In genomic region chr13:29777225-29777624, GRCm38 (mm10) we compare ENCODE assay signal across 28 mouse cellular contexts.
DNase-seq lines count a peak whose midpoint lies in the region; ATAC-seq and TF ChIP-seq lines count a peak whose summit lies in the region.
"Had no signal": no experiment of that assay in that cellular context is flagged by ENCODE, and none has a peak within 500 bp of the region (broad histone marks: within the 10 kb centered on the region; RNA-seq: fewer than 3 reads in every experiment).

No protein-coding gene starts in this region.

- TF ChIP-seq EP300 in liver, postnatal 0 days (IDR thresholded peaks at IDR 0.05; ENCODE audit: low read depth): no peak

- TF ChIP-seq CTCF in liver, postnatal 0 days (IDR thresholded peaks at IDR 0.05; ENCODE audit: low read depth): no peak

- peaks cover 11% of the 10 kb centered on the region for H3K4me1 ChIP-seq in liver, postnatal 0 days (ENCODE audit: insufficient read depth)
- H3K4me1 ChIP-seq in liver, embryonic 11.5 days (replicated peaks; ENCODE audit: control insufficient read depth, insufficient read depth, low read length): no peaks in the 10 kb centered on the region; the same call in 1 of the 2 replicates
- H3K4me1 ChIP-seq in embryonic facial prominence, embryonic 10.5 days: peaks cover 61% of the 10 kb centered on the region
- peaks cover 43% of the 10 kb centered on the region for H3K4me1 ChIP-seq in kidney, embryonic 15.5 days
- peaks cover 16% of the 10 kb centered on the region for H3K4me1 ChIP-seq in heart, embryonic 11.5 days (ENCODE audit: control insufficient read depth, insufficient read depth, low read length)
- H3K4me1 ChIP-seq: hindbrain, embryonic 15.5 days had no signal

- 0 out of 2 replicates have a peak, but pooled peaks have one; percentile 31 for ATAC-seq in liver, postnatal 0 days
- ATAC-seq in liver, embryonic 11.5 days (replicated peaks; ENCODE audit: low FRiP score): no peak
- ATAC-seq in kidney, embryonic 15.5 days (replicated peaks; ENCODE audit: low FRiP score): peak; percentile 52; the same call in 1 of the 2 replicates
- no peak for ATAC-seq in megakaryocyte progenitor cell, adult 5-6 weeks (replicated peaks; ENCODE audit: poor library complexity)
- ATAC-seq in heart, embryonic 11.5 days (replicated peaks; ENCODE audit: insufficient number of reproducible peaks, low FRiP score, low TSS enrichment): no peak
- ATAC-seq: forebrain, embryonic 16.5 days; inflammation-experienced regulatory T-cells, adult 6 months; liver, embryonic 12.5 days; midbrain, embryonic 16.5 days had no signal

- H3K9ac ChIP-seq in liver, postnatal 0 days (replicated peaks): no peak overlapping the region
- no peak overlapping the region for H3K9ac ChIP-seq in liver, embryonic 11.5 days (ENCODE audit: low read depth, low read length)
- H3K9ac ChIP-seq in kidney, embryonic 15.5 days: no peak overlapping the region
- H3K9ac ChIP-seq in heart, embryonic 11.5 days (ENCODE audit: low read depth, low read length): no peak overlapping the region
- H3K9ac ChIP-seq: hindbrain, embryonic 15.5 days; limb, embryonic 13.5 days; liver, embryonic 12.5 days; neural tube, embryonic 12.5 days had no signal

- H3K4me3 ChIP-seq in liver, postnatal 0 days (ENCODE audit: low read depth, low read length): no peak overlapping the region
- no peak overlapping the region for H3K4me3 ChIP-seq in liver, embryonic 11.5 days (ENCODE audit: low read depth, low read length)
- no peak overlapping the region for H3K4me3 ChIP-seq in embryonic facial prominence, embryonic 10.5 days
- no peak overlapping the region for H3K4me3 ChIP-seq in kidney, embryonic 15.5 days (replicated peaks)
- no peak overlapping the region for H3K4me3 ChIP-seq in heart, embryonic 11.5 days (ENCODE audit: low read depth, low read length)
- H3K4me3 ChIP-seq: gastrocnemius, adult 2 months; hindbrain, embryonic 15.5 days; limb, embryonic 13.5 days; liver, embryonic 12.5 days; midbrain, embryonic 10.5 days; neural tube, embryonic 12.5 days had no signal

- no peaks in the 10 kb centered on the region for H3K9me3 ChIP-seq in liver, postnatal 0 days (ENCODE audit: low read length)
- H3K9me3 ChIP-seq in liver, embryonic 11.5 days (ENCODE audit: control insufficient read depth, low read length): no peaks in the 10 kb centered on the region
- no peaks in the 10 kb centered on the region for H3K9me3 ChIP-seq in embryonic facial prominence, embryonic 10.5 days
- H3K9me3 ChIP-seq in kidney, embryonic 15.5 days (replicated peaks): no peaks in the 10 kb centered on the region
- no peaks in the 10 kb centered on the region for H3K9me3 ChIP-seq in heart, embryonic 11.5 days (replicated peaks; ENCODE audit: control insufficient read depth, low read length)
- H3K9me3 ChIP-seq: hindbrain, embryonic 15.5 days; limb, embryonic 13.5 days; liver, embryonic 12.5 days; midbrain, embryonic 10.5 days; neural tube, embryonic 12.5 days had no signal

- DNase-seq in liver, postnatal 0 days: no peak
- DNase-seq in liver, embryonic 11.5 days (ENCODE audit: low spot score): no peak
- no peak for DNase-seq in embryonic facial prominence, embryonic 10.5 days (ENCODE audit: low spot score)
- DNase-seq in kidney, postnatal 25 days: peak; percentile 29 to 64
- DNase-seq: adrenal gland, adult 8-10 months; B cell, adult 2 months; cerebellum, adult 2 months; cerebellum, postnatal 25 days; gastrocnemius, adult 2 months; gastrocnemius, postnatal 36 days; heart, postnatal 4 days; lung, adult 18-20 months; lung, postnatal 10 days; right cerebral cortex, adult 18-20 months; spleen, adult 18-20 months; thymus, adult 2 months; thymus, postnatal 36 days had no signal

- H3K4me2 ChIP-seq in liver, postnatal 0 days (ENCODE audit: low read depth, low read length): no peak overlapping the region
- no peak overlapping the region for H3K4me2 ChIP-seq in liver, embryonic 11.5 days
- H3K4me2 ChIP-seq in kidney, embryonic 15.5 days: no peak overlapping the region
- no peak overlapping the region for H3K4me2 ChIP-seq in heart, embryonic 11.5 days
- H3K4me2 ChIP-seq: hindbrain, embryonic 15.5 days; limb, embryonic 13.5 days; liver, embryonic 12.5 days; neural tube, embryonic 12.5 days had no signal

- no peaks in the 10 kb centered on the region for H3K27me3 ChIP-seq in liver, postnatal 0 days (ENCODE audit: insufficient read depth, low read length)
- no peaks in the 10 kb centered on the region for H3K27me3 ChIP-seq in liver, embryonic 11.5 days (replicated peaks; ENCODE audit: control insufficient read depth, insufficient read depth, low read length)
- H3K27me3 ChIP-seq in embryonic facial prominence, embryonic 10.5 days (replicated peaks; ENCODE audit: low read depth, poor library complexity, severe bottlenecking): no peaks in the 10 kb centered on the region
- H3K27me3 ChIP-seq in kidney, embryonic 15.5 days: no peaks in the 10 kb centered on the region
- H3K27me3 ChIP-seq in heart, embryonic 11.5 days (ENCODE audit: control insufficient read depth, insufficient read depth, low read length): no peaks in the 10 kb centered on the region
- H3K27me3 ChIP-seq: hindbrain, embryonic 15.5 days; limb, embryonic 13.5 days; liver, embryonic 12.5 days; neural tube, embryonic 12.5 days had no signal

- WGBS in liver, postnatal 0 days (ENCODE audit: insufficient replicate concordance): 78% methylated on average over 4 of the region's 4 CpGs
- WGBS in liver, embryonic 11.5 days: 78% methylated on average over 4 of the region's 4 CpGs
- WGBS in embryonic facial prominence, embryonic 10.5 days: 82% methylated on average over 4 of the region's 4 CpGs
- 77% methylated on average over 4 of the region's 4 CpGs for WGBS in kidney, embryonic 15.5 days
- 79% methylated on average over 4 of the region's 4 CpGs for WGBS in heart, embryonic 11.5 days (ENCODE audit: insufficient replicate concordance)

- no peaks in the 10 kb centered on the region for H3K36me3 ChIP-seq in liver, postnatal 0 days (replicated peaks; ENCODE audit: insufficient read depth, low read length)
- H3K36me3 ChIP-seq in liver, embryonic 11.5 days (ENCODE audit: control insufficient read depth, insufficient read depth, low read length): no peaks in the 10 kb centered on the region; the same call in 1 of the 2 replicates
- H3K36me3 ChIP-seq in embryonic facial prominence, embryonic 10.5 days (replicated peaks): no peaks in the 10 kb centered on the region
- H3K36me3 ChIP-seq in kidney, embryonic 15.5 days: no peaks in the 10 kb centered on the region
- H3K36me3 ChIP-seq in heart, embryonic 11.5 days (ENCODE audit: control insufficient read depth, insufficient read depth, low read length): no peaks in the 10 kb centered on the region
- H3K36me3 ChIP-seq: hindbrain, embryonic 15.5 days; limb, embryonic 13.5 days; liver, embryonic 12.5 days; midbrain, embryonic 10.5 days; neural tube, embryonic 12.5 days had no signal

- H3K27ac ChIP-seq in liver, postnatal 0 days (ENCODE audit: low read depth): no peak overlapping the region
- H3K27ac ChIP-seq in liver, embryonic 11.5 days (ENCODE audit: low read depth, low read length): no peak overlapping the region
- H3K27ac ChIP-seq in embryonic facial prominence, embryonic 10.5 days (replicated peaks): peak overlapping the region; percentile 24; the same call in 1 of the 2 replicates
- no peak overlapping the region for H3K27ac ChIP-seq in kidney, embryonic 15.5 days
- no peak overlapping the region for H3K27ac ChIP-seq in heart, embryonic 11.5 days (ENCODE audit: low read depth, low read length)
- H3K27ac ChIP-seq: gastrocnemius, adult 2 months; hindbrain, embryonic 15.5 days; limb, embryonic 13.5 days; liver, embryonic 12.5 days; midbrain, embryonic 10.5 days; neural tube, embryonic 12.5 days had no signal

Comparison
In these comparisons a context has a peak if more than half of its experiments do, and no peak if none do; other contexts are left out.
1. ATAC-seq: peak in liver, postnatal 0 days (single experiment) and kidney, embryonic 15.5 days (single experiment); none in liver, embryonic 11.5 days (single experiment), megakaryocyte progenitor cell, adult 5-6 weeks (single experiment) and heart, embryonic 11.5 days (single experiment).
2. DNase-seq: peak in kidney, postnatal 25 days (2 of 2); none in liver, postnatal 0 days (single experiment), liver, embryonic 11.5 days (single experiment) and embryonic facial prominence, embryonic 10.5 days (single experiment).